Mouse (Mus musculus) cerebellum, adult 8-10 months (tissue): Measurements from ENCODE around the gene Iars.
"Not testable (repeated sequence)": the region's sequence is repeated elsewhere in the genome, so short reads cannot be mapped to it uniquely, and the experiment has no call there.

Experiments
- DNase-seq: peaks from one replicate; pipeline ENCODE4 v3.0.0; 2022

Iars gene

GRCm38 (mm10) chr13:49741285-49742040, 59.6 kb downstream of the Iars start:
- no peak for DNase-seq

DNA sequence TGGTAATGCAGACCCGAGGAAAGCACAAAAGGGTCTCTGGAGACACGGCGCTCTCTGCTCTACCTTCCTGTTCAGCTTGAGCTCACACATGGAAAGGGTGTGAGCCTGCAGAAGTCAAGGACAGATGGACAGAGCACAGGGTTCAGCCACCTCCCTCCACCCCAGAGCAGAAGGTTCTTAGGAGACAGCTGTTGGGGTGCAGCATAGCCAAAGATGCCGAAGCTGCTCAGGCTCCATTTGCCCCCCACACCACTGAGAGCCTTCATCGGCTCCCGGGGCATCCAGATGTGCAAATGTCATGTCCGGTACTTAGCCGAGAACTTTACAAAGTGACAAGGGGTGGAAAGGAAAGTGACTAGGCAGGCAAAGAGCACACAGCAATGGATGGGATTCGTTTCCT, 74.7 kb downstream of the Iars start:
- DNase-seq, result no peak

GRCm38 (mm10) chr13:49757966-49758365, 76.1 kb downstream of the Iars start:
- DNase-seq, result no peak

DNA sequence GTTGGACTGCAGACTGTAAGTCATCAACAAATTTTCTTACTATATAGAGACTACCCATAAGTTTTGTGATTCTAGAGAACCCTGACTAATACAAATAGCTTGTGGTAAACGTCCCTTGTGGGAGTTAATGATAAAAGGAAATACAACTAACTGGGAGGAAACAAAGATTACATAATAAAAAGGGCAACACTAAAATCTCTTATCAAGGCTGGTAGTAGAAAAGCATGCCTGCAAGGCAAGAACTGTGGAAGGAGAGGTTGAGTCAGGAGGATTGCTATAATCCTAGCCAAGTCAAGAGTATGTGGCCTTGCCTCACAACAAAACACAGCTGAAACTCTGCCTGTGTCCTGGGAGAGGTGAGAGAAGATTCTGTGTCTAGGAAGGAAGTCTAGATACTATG, 78.8 kb downstream of the Iars start:
- DNase-seq, result no peak

DNA sequence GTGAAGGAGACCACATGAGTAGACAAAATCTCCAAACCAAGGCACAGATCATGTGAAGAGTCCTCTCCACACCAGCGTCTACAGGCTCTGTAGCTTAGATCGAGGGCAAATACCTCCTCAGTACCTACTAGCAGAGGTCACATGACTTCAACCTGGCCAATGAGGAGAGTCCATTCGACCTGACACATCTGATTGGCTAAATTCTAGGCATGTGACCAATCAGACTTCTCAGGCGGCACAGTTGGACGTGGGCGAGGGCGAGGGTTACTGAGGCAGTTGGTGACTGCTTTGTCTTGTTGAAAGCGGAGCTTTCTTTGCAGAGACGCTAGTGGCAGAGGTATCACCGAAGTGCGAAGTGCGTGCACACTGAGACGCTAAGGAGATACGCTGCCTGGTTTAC, 80.3 kb downstream of the Iars start:
- no peak for DNase-seq

- no peak for DNase-seq
Measured at GRCm38 (mm10) chr13:49765306-49765705, 83.4 kb downstream of the Iars start.

- no peak for DNase-seq
Measured at GRCm38 (mm10) chr13:49766269-49766668, 84.4 kb downstream of the Iars start.

DNA sequence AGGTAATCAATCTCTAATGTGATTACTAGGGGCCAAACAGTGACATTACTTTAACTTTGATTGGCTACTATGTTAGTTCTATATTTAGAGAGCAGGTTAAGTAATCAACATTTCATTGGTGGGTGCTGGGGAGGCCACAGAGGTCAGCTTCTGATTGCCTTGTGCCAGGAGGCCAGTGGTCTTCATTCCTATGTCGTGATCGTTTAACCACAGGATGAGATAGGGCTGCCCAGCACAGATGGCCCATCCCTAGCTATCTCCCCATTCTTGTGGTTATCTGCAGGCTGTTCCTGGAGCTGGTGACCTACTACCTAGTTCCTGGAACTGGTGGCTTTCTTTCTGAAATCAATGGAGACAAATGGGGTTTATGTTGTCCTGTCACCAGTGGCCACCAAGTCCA, 86.1 kb downstream of the Iars start:
- DNase-seq, result no peak

DNA sequence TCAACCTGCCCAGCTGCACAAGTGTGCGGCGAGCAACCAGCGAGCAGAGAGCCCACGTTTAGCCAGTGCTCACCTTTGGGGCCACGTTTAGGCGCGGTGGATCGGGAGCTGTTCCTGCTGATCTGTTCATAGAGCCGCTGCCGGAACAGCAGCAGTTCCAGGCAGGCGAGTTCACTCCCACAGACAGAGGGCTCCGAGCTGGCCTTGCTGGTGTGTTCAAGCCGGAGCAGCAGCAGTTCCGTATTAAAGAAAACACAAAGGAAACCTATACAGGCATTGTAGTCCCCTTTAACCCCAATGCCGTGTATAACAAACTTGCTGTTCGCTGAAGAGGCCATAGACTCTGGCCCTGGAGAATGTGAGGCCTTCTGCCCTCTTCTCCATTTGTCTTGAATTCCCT, 87.2 kb downstream of the Iars start:
- no peak for DNase-seq

DNA sequence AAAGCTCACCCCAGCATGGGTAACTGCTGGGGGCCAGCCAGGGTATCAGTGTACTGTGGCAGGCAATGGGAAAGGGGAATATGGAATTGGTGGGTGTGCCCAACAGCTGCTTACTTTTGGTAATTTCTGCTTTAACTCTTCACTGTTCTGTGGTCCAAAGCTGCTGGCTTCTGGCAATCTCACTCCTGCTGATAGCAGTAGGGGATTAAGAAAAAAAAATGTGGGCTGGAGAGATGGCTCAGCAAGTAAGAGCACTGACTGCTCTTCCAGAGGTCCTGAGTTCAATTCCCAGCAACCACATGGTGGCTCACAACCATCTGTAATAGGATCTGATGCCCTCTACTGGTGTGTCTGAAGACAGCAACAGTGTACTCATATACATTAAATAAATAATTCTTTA, 89.6 kb downstream of the Iars start:
- DNase-seq, result not testable (repeated sequence)
